Mouse (Mus musculus) embryonic facial prominence, embryonic 12.5 days (tissue): ENCODE results near the gene Suz12. TPM values are rescaled to one million over a fixed set of nuclear protein-coding genes. Genes with fewer than 3 reads are reported as not detected.
A peak's percentile ranks its signal among the peaks of the same experiment; 100 is the strongest.
"Not testable (repeated sequence)": the region's sequence is repeated elsewhere in the genome, so short reads cannot be mapped to it uniquely, and the experiment has no call there.

Source experiments
- ATAC-seq: fragments of 200-750 bp; cut with Nextera tagmentation; 2 replicates; pipeline ENCODE4 v1.8.0; 2017; ENCODE audit not compliant: insufficient number of reproducible peaks, insufficient read depth, low FRiP score, low TSS enrichment
- H3K27ac ChIP-seq: fragments of 300-500 bp; sonication (generic); 2 replicates; pipeline ENCODE4 v1.5.1; 2016; ENCODE audit warnings: mild to moderate bottlenecking
- H3K27me3 ChIP-seq: fragments of 300-500 bp; sonication (generic); 2 replicates; pipeline ENCODE4 v1.6.1; 2016; ENCODE audit warnings: mild to moderate bottlenecking, moderate library complexity
- H3K36me3 ChIP-seq: fragments of 300-500 bp; sonication (generic); 2 replicates; pipeline ENCODE4 v1.6.1; 2016; ENCODE audit warnings: mild to moderate bottlenecking
- H3K4me1 ChIP-seq: fragments of 300-500 bp; sonication (generic); 2 replicates; pipeline ENCODE4 v1.6.1; 2016
- H3K4me2 ChIP-seq: fragments of 300-500 bp; sonication (generic); replicated peaks from 2 replicates; pipeline ENCODE4 v1.6.1; 2016; ENCODE audit warnings: mild to moderate bottlenecking, moderate library complexity
- H3K4me3 ChIP-seq: fragments of 300-500 bp; sonication (generic); 2 replicates; pipeline ENCODE4 v1.5.1; 2016; ENCODE audit warnings: mild to moderate bottlenecking
- H3K9ac ChIP-seq: fragments of 300-500 bp; sonication (generic); 2 replicates; pipeline ENCODE4 v1.6.1; 2016; ENCODE audit warnings: mild to moderate bottlenecking, moderate library complexity
- H3K9me3 ChIP-seq: fragments of 300-500 bp; sonication (generic); 2 replicates; pipeline ENCODE4 v1.6.1; 2016; ENCODE audit warnings: mild to moderate bottlenecking, moderate library complexity
- WGBS: fragments of 180-500 bp; shearing (Covaris S2); methylation state at CpG from one replicate; pipeline ENCODE4 v1.1.7; 2016; 5-methylcytosine and 5-hydroxymethylcytosine counted together
- polyA plus RNA-seq: library from polyadenylated mRNA; unstranded; fragments of >200 nt; fragmentation: Nextera tagmentation; extraction: Ambion mirVana; gene quantifications from 2 replicates; pipeline ENCODE4 v1.2.1, GENCODE M21; 2016

Suz12 gene
- polyA plus RNA-seq, 1 experiment from 2014 or later: 25.2 TPM

DNA sequence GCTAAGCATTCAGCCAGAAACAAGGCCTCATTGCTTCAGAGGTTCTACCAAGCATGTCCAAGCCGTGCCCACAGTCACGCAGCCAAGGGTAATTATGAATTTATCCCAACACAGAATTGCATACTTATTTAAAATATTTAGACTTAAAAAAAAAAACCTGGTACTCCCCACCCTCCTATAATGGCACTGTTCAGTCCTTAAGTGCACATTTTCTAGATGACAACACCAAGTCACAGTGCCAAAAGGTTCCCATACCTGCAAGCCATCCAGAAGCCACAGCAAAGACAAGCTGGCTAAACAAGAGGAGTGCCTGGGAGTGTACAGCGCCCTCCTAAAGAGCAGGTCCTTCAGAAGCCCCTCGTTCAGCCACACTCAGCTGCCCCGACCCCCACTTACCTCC lies 60.3 kb downstream of the Suz12 start:
- WGBS: 88% methylated on average over 5 of the region's 5 CpGs
- ATAC-seq: no peak
- H3K4me3 ChIP-seq: no peak overlapping the region

DNA sequence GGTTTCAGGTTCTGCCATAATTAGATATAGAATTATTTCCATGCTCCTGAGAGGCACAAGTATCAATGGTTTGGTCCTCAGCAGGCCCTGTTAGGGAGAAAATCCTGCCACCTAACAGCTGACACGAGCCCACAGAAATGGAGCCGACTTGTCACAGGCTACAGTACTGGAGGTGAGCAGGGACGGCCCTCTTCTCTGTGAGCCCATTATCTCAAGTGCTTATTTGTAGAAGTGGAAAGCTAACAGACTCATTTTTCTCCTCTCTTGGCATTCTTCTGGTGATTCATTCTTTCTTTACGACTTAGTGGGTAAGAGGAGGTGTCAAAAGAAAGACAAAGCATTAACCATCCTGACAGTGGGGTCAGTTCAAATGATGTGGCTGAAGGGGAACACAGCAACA lies 61.8 kb downstream of the Suz12 start:
- no peak overlapping the region for H3K4me3 ChIP-seq
- no peaks in the 10 kb centered on the region for H3K9me3 ChIP-seq
- 85% methylated on average over 4 of the region's 4 CpGs for WGBS
- no peak overlapping the region for H3K9ac ChIP-seq
- H3K27me3 ChIP-seq: no peaks in the 10 kb centered on the region
- no peak overlapping the region for H3K4me2 ChIP-seq
- no peak overlapping the region for H3K27ac ChIP-seq
- peaks cover 8% of the 10 kb centered on the region for H3K4me1 ChIP-seq
- peaks cover 49% of the 10 kb centered on the region for H3K36me3 ChIP-seq
- no peak for ATAC-seq

More for the DNA sequence above, 60.3 kb downstream of the Suz12 start:
- H3K36me3 ChIP-seq: peaks cover 52% of the 10 kb centered on the region
- no peak overlapping the region for H3K4me2 ChIP-seq
- no peaks in the 10 kb centered on the region for H3K9me3 ChIP-seq
- no peak overlapping the region for H3K27ac ChIP-seq
- no peaks in the 10 kb centered on the region for H3K27me3 ChIP-seq
- no peak overlapping the region for H3K9ac ChIP-seq
- H3K4me1 ChIP-seq: peaks cover 8% of the 10 kb centered on the region

DNA sequence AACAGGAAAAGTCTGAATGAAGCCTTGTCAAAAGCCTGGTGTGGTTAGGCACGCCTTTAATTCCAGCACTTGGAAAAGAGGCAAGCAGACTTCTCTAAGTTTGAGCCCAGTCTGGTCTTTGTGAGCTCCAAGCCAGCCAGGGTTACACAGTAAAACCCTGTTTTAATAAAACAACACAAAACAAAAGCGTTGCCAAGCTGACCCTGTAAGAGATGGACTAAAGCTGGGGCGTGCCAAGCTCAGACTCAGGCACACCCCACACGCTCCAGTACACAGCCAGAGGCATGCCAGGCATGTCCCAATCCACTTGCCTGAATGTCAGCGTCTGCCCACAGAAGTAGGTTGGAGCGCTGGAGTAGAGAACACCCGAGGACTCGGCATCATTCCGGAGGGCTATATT lies 63.2 kb downstream of the Suz12 start:
- no peak for ATAC-seq
- no peak overlapping the region for H3K4me3 ChIP-seq
- no peaks in the 10 kb centered on the region for H3K9me3 ChIP-seq
- WGBS: 93% methylated on average over 9 of the region's 9 CpGs
- H3K4me2 ChIP-seq: no peak overlapping the region
- H3K4me1 ChIP-seq: no peaks in the 10 kb centered on the region; the same call in 1 of the 2 replicates
- H3K9ac ChIP-seq: no peak overlapping the region
- no peaks in the 10 kb centered on the region for H3K27me3 ChIP-seq
- H3K27ac ChIP-seq: no peak overlapping the region
- H3K36me3 ChIP-seq: peaks cover 52% of the 10 kb centered on the region

DNA sequence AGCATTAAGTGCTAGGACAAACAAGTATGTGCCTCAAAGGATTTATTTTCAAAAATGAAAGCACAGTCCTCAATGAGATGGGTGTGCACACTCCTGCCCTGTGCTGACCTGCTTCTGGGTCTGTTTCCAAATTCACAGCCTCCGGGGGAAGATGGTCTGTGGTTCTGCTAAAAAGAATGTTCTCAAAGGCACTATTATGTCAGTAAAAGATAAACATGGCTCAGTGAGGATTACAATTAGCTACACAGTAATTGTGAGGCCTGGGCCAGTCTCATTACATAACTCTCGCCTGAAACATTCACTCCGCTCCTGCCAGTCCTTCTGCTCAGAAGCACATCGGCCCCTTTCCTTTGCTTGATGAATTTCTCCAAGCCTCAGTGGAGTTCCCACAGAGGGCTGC lies 69.3 kb downstream of the Suz12 start:
- H3K36me3 ChIP-seq: peaks cover 28% of the 10 kb centered on the region
- no peak overlapping the region for H3K9ac ChIP-seq
- no peaks in the 10 kb centered on the region for H3K4me1 ChIP-seq
- H3K4me3 ChIP-seq: no peak overlapping the region
- H3K9me3 ChIP-seq: no peaks in the 10 kb centered on the region
- WGBS: 54% methylated on average over 4 of the region's 4 CpGs
- H3K27me3 ChIP-seq: no peaks in the 10 kb centered on the region
- no peak overlapping the region for H3K27ac ChIP-seq
- no peak overlapping the region for H3K4me2 ChIP-seq
- no peak for ATAC-seq

DNA sequence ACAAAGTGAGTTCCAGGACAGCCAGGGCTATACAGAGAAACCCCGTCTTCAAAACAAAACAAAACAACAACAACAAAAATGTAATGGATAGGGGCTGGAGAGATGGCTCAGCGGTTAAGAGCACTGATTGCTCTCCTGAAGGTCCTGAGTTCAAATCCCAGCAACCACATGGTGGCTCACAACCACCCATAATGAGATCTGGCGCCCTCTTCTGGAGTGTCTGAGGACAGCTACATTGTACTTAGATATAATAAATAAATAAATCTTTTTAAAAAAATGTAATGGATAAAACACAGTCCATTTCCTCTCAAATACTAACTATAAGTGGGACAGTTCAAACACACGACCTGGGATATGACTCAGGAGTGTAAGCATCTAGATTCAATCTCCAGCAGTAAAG lies 73.5 kb downstream of the Suz12 start:
- not testable (repeated sequence) for H3K9ac ChIP-seq
- WGBS: 88% methylated on average over 4 of the region's 4 CpGs

DNA sequence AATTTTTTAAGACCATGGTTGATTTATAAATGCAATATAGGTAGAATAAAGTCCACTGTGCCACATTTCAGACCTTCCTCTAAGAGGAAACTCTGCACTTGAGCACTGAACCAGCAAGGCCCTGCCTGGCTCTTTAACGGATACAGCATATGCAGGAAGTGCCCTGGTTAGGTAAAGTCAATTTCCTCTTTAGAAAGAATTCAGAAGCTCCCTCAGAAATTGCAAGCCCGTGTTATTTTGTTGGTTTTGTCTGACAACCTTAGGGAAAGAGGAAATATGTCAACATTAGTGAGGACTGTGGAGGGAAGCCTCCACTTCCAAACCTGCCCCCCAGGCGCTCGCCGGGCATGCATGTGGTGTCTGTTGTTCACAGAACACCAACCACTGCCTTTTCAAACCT lies 74.7 kb downstream of the Suz12 start:
- 75% methylated on average over 5 of the region's 5 CpGs for WGBS
- H3K27ac ChIP-seq: no peak overlapping the region

More for the DNA sequence above, 73.5 kb downstream of the Suz12 start:
- not testable (repeated sequence) for H3K4me3 ChIP-seq, H3K27me3 ChIP-seq, ATAC-seq, H3K4me2 ChIP-seq, H3K27ac ChIP-seq, H3K4me1 ChIP-seq, H3K9me3 ChIP-seq
- peaks cover 12% of the 10 kb centered on the region; the same call in 1 of the 2 replicates for H3K36me3 ChIP-seq

DNA sequence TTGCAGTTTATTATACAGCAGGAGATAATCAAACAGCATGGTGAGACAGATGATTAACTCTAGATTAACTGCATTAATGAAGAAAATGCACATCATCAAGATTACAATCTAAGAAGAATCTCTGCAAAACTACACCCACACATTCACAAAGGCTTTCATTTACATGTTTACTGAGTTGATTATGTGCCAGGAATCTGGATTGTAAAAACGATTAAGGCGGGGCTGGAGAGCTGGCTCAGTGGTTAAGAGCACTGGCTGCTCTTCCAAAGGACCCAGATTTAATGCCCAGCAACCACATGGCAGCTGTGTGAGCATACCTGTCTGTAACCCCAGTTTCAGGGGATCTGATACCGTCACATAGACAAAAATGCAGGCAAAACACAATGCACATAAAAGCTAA lies 76.9 kb downstream of the Suz12 start:
- no peak for ATAC-seq
- Histone ChIP-seq H3K4me2 (no peak overlapping the region), H3K9ac (no peak overlapping the region), H3K27ac (no peak overlapping the region), H3K4me3 (no peak overlapping the region), H3K36me3 (no peaks in the 10 kb centered on the region), H3K4me1 (no peaks in the 10 kb centered on the region), H3K27me3 (no peaks in the 10 kb centered on the region), H3K9me3 (no peaks in the 10 kb centered on the region)
- 92% methylated on average over 3 of the region's 3 CpGs for WGBS

More for the DNA sequence above, 74.7 kb downstream of the Suz12 start:
- no peak overlapping the region for H3K4me3 ChIP-seq
- H3K4me2 ChIP-seq: no peak overlapping the region
- no peak overlapping the region for H3K9ac ChIP-seq
- no peaks in the 10 kb centered on the region for H3K9me3 ChIP-seq
- ATAC-seq: no peak
- no peaks in the 10 kb centered on the region for H3K27me3 ChIP-seq
- H3K36me3 ChIP-seq: 0 out of 2 replicates have a peak, but pooled peaks cover 8% of the 10 kb centered on the region
- no peaks in the 10 kb centered on the region for H3K4me1 ChIP-seq

DNA sequence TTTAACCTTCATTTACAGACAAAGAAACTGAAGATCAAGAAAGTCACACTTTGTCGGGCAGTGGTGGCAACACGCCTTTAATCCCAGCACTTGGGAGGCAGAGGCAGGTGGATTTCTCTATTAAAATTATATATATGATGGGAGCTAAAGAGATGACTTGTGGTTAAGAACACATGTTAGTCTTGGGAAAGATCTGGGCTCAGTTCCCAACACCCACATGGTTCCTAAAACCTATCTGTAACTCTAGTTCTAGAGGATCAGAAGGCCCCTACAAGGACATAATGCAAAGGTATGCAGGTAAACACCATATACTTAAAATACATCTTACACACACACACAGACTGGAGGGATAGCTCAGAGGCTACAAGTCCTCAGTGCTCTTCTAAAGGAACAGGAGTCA lies 78.1 kb downstream of the Suz12 start:
- no peaks in the 10 kb centered on the region for H3K36me3 ChIP-seq
- H3K4me2 ChIP-seq: no peak overlapping the region
- no peak for ATAC-seq
- no peaks in the 10 kb centered on the region for H3K9me3 ChIP-seq
- no peaks in the 10 kb centered on the region for H3K27me3 ChIP-seq
- H3K4me1 ChIP-seq: no peaks in the 10 kb centered on the region
- 95% methylated on average over 2 of the region's 2 CpGs for WGBS
- H3K9ac ChIP-seq: no peak overlapping the region
- no peak overlapping the region for H3K27ac ChIP-seq
- H3K4me3 ChIP-seq: no peak overlapping the region

DNA sequence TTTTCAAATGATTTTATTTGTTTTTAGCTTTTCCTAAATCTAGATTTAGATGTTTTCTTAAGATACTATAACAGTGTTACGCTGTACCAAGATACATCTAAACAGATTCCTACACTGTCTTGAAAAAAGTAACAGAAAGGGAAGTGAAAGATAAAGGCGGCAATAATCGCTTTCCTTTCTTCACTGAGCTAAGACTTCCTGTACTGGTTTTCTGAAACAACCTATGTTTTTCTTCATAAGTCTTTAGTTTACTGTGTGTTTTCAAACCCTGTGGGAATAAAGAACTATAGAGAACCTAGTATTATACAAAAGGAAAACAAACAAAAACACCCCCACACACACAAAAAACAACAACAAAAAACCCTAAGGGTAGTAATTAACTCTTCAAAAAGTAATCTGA lies 79.5 kb downstream of the Suz12 start:
- Histone ChIP-seq H3K9me3 (no peaks in the 10 kb centered on the region), H3K4me2 (no peak overlapping the region), H3K27me3 (no peaks in the 10 kb centered on the region), H3K4me1 (no peaks in the 10 kb centered on the region), H3K27ac (no peak overlapping the region), H3K4me3 (no peak overlapping the region), H3K9ac (no peak overlapping the region), H3K36me3 (no peaks in the 10 kb centered on the region)
- ATAC-seq: no peak
- 94% methylated on average over 3 of the region's 3 CpGs for WGBS

DNA sequence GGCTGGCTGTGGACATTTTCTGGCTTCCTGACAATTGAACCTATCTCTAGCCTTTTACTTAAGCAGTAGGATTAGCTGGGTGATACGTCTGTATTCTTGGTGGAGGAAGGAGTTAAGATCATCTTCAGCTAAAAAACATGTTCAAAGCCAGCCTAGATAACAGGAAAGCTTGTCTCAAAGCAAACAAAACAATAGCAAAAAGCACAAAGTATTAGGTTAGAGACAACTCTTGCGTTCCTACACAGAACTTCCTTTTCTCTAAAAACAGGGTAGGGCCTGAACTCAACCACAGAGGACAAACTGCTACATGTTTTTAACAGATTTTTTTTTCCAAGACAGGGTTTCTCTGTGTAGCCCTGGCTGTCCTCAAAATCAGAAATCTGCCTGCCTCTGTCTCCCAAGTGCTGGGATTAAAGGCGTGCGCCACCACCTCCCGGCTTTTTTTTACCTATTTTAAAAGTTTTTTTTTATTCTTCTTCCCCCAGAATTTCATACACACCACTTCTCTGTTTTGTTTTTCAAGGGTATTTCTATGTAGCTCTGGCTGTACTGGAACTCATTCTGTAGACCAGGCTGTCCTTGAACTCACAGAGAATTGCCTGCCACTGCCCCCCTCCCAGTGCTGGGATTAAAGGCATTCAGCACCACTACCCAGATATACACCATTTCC lies 82.8 kb downstream of the Suz12 start:
- H3K4me1 ChIP-seq: peaks cover 10% of the 10 kb centered on the region; the same call in 1 of the 2 replicates
- ATAC-seq: no peak
- WGBS: 89% methylated on average over 5 of the region's 5 CpGs

DNA sequence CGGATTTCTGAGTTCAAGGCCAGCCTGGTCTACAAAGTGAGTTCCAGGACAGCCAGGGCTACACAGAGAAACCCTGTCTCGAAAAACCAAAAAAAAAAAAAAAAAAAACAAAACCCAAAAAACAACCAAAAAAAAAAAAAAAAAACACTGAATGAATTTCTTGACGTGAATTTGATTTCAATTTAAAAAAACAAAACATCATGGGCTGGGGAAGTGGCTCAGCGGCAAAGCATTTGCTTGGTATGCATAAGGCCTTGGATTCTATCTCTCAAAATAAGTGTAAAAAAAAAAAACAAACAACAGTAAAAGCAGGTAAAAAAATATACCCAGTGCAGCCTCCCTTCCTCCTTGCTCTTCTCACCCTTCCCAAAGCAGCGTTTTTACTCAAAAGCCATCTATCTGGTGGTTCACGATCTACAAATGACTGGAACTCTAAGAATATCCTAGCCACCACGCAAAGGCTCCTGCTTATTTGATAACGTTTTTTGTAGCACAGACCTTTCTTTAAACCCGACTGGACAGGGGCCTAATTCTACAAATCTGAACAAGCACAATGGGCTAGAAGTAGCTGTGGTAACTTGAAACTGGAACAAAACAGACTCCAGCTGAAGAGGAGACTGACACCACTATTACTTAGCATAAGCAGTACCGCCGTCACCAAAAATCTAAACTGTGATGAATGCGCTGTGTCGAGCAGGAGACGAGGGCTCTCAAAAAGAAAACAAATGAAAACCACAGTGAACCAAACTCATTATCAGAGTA lies 85.1 kb downstream of the Suz12 start:
- WGBS: 62% methylated on average over 14 of the region's 14 CpGs
- H3K9ac ChIP-seq: no peak overlapping the region
- ATAC-seq: no peak
- H3K27ac ChIP-seq: no peak overlapping the region
- H3K4me1 ChIP-seq: peaks cover 14% of the 10 kb centered on the region
- no peaks in the 10 kb centered on the region for H3K27me3 ChIP-seq
- no peak overlapping the region for H3K4me2 ChIP-seq
- H3K36me3 ChIP-seq: no peaks in the 10 kb centered on the region
- no peaks in the 10 kb centered on the region for H3K9me3 ChIP-seq
- H3K4me3 ChIP-seq: no peak overlapping the region

More for the DNA sequence above, 82.8 kb downstream of the Suz12 start:
- H3K36me3 ChIP-seq: no peaks in the 10 kb centered on the region
- no peak overlapping the region for H3K4me2 ChIP-seq
- no peaks in the 10 kb centered on the region for H3K9me3 ChIP-seq
- no peak overlapping the region for H3K4me3 ChIP-seq
- H3K9ac ChIP-seq: no peak overlapping the region
- H3K27me3 ChIP-seq: no peaks in the 10 kb centered on the region
- H3K27ac ChIP-seq: no peak overlapping the region

DNA sequence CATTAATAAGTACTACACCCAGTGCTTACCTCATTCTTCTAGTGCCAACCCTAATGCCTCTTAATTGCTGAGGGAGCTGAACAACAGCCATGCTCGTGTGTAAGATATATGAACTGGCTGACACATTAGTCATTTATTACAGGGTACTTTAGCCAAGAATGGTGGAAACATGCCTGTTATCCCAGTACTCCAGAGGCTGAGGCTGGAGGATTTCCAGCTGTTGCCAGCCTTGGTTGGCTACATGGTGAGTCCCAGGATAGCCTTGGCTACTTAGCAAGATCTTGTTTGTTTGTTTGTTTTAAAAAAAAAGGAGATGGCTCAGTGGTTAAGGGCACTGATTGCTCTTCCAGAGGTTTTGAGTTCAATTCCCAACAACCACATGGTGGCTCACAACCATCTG lies 85.9 kb downstream of the Suz12 start:
- Histone ChIP-seq H3K4me2 (0 out of 2 replicates have a peak overlapping the region, but pooled peaks have one; percentile 11), H3K9me3 (no peaks in the 10 kb centered on the region), H3K27me3 (no peaks in the 10 kb centered on the region), H3K4me1 (peaks cover 14% of the 10 kb centered on the region), H3K4me3 (no peak overlapping the region), H3K27ac (no peak overlapping the region), H3K36me3 (no peaks in the 10 kb centered on the region), H3K9ac (no peak overlapping the region)
- WGBS: 36% methylated on average over 1 of the region's 1 CpGs
- ATAC-seq: no peak
